Mouse (Mus musculus) spleen, adult 12 weeks (tissue): ENCODE results near the gene Rnd1.

Experiments
- DNase-seq: peaks from one replicate; pipeline ENCODE4 v3.0.0; 2022; ENCODE audit warnings: low spot score

The Rnd1 gene

GRCm38 (mm10) chr15:98677977-98678376, 716 bp upstream of the Rnd1 start:
- no peak for DNase-seq

- no peak for DNase-seq
These were observed 790 bp downstream of the Rnd1 start for GRCm38 (mm10) chr15:98676471-98676870.

GRCm38 (mm10) chr15:98675634-98676250, 1.5 kb downstream of the Rnd1 start:
- no peak for DNase-seq

DNA sequence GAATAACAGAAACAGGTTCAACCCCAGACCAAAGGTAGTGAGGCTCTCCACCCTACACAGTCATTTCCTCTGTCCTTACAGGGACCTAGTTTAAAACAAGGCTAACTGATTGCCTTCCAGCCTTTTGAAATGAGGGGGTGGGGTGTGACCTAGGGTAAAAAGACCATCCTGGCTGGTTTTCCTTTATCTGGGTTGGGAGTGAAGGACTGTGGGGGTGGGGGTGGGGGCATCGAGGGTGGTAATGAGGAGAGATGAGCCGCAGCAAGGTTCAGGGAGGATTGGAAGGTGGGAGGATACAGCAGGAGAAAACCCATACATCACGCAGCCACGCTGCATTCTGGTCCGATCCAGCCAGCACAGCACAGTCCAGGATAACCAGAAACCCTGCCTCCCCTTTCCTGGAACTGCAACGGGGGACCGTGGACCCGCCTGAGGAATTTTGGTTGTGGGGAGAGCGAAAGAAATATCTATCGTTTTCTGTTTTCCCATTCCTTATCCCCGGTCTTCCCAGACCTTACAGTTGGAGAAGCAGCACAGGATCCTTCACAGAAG, 2.2 kb downstream of the Rnd1 start:
- no peak for DNase-seq

DNA sequence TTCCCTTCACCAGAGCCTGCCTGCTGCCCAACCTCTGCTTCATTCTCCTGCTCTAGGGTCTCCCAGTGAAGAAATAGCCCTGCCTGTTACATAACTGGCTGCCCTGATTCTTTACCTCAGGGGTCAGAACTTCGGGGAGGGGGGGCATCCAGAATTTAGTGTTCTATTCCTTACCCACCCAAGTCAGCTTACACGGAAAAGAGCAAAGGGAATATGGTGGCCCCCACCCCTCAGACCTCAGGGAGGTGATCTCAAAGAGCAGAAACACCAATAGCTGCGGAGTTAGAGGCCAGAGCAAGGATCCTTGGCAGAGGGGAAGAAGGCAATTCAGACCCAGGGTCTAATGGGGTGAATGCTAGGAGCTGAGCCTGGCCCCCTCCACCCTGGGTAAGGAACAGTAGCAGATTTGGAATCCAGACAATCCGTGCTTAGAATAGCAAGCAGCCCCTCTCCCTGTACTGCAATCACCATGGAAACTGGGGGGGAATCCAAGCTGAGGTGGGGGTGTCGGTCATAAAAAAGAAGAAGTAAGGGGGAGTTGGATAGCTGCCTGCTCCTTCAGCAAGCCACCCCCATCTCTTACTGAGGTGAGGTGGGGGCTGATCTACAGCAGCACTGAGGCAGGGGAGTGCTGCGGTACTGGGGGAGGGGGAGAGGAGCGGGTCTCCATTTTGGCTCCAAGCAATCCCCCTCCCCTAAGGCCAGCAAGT, 2.8 kb downstream of the Rnd1 start:
- DNase-seq, result no peak

GRCm38 (mm10) chr15:98673732-98674131, 3.5 kb downstream of the Rnd1 start:
- DNase-seq, result no peak

- DNase-seq, result no peak
These were observed 4.7 kb downstream of the Rnd1 start for GRCm38 (mm10) chr15:98672592-98672991.

DNA sequence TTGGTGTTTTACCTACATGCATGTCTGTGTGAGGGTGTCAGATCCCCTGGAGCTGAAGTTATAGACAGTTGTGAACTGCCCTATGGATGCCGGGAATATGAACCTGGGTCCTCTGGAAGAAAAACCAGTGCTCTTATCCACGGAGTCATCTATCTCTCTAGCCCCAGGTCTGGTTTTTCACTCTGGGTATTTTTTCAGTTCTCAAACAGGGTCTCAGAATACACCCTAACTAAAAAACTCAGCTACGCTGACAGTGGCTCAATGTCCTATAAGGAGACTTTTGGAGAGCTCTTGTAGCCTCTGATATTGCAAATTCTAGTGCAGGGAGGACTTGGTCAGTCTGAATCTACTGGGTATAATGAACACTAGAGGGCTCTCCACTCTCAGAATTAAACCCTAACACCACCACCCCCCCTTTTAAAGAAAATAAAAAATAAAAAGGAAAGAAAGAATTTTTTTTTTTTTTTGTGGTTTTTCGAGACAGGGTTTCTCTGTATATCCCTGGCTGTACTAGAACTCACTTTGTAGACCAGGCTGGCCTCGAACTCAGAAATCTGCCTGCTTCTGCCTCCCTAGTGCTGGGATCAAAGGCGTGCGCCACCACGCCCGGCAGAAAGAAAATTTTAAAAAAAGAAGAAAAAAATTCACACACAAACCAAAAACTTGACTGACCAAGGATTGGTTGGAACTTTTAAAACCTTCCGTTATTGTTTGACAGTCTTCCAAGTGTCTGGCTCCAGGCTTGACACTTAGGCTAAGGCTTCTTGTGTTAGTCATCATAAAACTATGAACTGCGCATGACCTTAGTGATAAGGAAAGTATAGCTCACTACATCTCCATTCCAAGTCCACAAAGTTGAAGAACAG, 13.0 kb downstream of the Rnd1 start:
- DNase-seq, result no peak

DNA sequence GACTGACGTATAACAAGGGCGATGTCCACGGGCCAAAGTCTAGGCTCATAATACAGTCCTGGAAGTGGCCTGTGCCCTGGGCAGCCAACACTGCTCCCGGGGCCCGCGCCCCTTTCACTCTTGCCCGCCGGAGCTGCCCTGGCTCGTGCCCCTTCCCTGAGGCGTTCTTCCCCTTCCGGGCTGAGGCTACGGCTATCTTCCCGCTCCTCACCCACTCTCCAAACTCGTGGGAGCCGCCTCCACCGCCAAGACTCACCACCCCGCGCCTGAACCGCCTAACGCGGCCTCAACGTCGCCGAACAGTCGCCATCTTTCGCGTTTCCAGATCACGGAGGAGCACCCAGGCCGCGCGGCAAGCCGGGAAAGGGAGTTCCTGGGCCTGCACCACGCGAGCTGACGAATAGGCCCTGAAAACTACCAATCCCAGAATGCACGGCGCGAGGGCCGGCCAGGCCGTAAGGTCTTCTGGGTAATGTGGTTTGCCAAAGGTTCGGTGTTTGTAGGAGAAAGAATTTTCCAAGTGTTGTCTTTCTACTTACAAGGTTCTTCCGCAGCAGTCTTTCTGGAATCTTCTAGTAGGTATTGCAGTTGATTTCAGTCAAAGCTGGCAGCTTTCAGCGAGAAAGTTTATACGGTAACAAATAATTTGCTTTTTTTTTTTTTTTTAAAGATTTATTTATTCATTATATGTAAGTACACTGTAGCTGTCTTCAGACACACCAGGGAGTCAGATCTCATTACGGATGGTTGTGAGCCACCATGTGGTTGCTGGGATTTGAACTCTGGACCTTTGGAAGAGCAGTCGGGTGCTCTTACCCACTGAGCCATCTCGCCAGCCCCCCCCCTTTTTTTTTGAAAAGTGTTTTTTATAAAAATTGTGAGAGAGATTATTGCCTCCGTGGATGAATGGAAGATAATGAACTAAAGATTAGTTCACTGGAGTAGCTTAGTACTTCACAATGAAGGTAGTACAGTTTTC, 14.4 kb downstream of the Rnd1 start, which contains the start of gene Ddx23:
TSS of gene Ddx23 (minus strand) at position 328 of the 979 bp plus-strand sequence.
- peak; percentile 92 for DNase-seq

DNA sequence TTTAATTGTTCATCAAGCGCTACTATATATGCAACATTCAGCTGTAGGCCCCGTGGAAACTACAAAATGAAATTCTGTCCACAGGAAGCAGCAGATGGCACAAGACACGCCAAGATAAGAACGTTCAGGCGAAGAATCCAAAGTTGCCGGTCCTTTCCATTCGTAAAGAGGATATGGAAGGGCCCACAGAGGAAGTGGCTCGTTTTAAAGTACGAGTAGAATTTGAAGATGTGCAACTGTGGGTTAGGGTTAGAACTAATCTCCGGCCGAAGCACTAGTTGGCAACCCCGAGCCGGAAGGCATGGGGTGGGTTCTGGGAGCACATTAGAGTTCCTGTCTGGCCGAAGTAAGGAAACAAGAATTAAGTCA, 15.1 kb downstream of the Rnd1 start:
- no peak for DNase-seq

- no peak for DNase-seq
These were observed 20.1 kb downstream of the Rnd1 start for GRCm38 (mm10) chr15:98656982-98657751.

- DNase-seq, result no peak
These were observed 25.1 kb downstream of the Rnd1 start for GRCm38 (mm10) chr15:98652174-98652573.

GRCm38 (mm10) chr15:98651431-98651830, 25.8 kb downstream of the Rnd1 start:
- no peak for DNase-seq

- no peak for DNase-seq
These were observed 29.2 kb downstream of the Rnd1 start for GRCm38 (mm10) chr15:98648071-98648470.

DNA sequence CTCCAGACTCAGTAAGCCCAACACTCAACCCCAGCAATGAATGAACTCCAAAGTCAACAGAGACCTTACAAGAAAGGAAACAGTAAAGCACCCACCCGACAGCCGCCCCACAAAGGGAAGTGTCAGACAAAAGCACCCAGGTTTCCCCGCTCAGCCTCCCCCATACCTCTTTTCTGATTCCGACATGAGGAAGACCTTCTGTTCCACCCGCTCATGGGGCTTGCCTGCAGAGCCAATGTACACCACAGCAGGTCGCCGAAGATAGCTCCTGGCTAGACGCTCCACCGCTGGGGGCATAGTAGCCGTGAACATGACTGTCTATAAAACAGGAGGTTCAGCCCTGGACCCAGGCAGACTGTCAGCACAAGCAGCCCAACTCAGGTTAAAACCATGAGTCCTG, 30.0 kb downstream of the Rnd1 start:
- no peak for DNase-seq

GRCm38 (mm10) chr15:98646737-98647136, 30.5 kb downstream of the Rnd1 start:
- no peak for DNase-seq

- no peak for DNase-seq
These were observed 31.9 kb downstream of the Rnd1 start for GRCm38 (mm10) chr15:98645057-98646026.

DNA sequence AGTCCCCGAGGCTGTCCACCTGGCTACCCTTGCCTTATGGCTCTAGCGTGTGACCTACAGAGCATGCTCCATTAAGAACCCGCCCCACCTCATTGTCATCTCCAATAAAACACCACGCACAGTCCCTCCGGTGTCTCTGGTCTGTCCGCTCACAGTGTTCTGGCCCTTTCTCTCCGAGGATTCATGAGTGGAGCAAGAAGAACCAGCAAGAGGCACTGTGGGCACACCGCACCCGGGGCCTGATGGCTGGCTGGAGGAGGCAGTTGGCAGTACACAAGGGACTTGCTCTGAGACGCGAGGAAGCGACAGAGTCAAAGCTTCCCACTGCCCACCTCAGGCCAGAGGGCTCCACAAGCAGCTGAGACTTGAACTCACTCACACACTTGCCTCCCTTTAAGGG, 32.9 kb downstream of the Rnd1 start:
- no peak for DNase-seq

DNA sequence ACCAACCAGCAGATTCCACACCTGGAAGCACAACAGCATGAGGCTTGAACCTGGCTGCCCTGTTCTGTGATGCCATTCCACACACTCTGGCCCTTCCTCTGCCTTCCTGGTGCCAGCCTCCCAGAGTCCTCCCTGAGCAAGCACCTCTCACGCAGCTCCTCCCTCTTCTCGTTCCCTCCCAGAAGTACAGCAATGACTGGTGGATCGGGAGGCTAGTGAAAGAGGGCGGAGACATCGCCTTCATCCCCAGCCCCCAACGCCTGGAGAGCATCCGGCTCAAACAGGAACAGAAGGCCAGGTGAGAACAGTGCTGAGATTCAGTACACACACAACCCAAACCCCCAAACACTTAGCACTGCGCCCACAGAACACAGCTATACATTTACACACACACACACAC, 37.1 kb downstream of the Rnd1 start:
- DNase-seq, result no peak
